Mouse (Mus musculus) lung, adult 18-20 months (tissue): ENCODE data around the gene Sorl1.

Source experiments
- DNase-seq, 2 experiments: peaks; one replicate each; pipeline ENCODE4 v3.0.0; 2022; ENCODE audit warnings: mixed read lengths in 2 of 2

The Sorl1 gene

DNA sequence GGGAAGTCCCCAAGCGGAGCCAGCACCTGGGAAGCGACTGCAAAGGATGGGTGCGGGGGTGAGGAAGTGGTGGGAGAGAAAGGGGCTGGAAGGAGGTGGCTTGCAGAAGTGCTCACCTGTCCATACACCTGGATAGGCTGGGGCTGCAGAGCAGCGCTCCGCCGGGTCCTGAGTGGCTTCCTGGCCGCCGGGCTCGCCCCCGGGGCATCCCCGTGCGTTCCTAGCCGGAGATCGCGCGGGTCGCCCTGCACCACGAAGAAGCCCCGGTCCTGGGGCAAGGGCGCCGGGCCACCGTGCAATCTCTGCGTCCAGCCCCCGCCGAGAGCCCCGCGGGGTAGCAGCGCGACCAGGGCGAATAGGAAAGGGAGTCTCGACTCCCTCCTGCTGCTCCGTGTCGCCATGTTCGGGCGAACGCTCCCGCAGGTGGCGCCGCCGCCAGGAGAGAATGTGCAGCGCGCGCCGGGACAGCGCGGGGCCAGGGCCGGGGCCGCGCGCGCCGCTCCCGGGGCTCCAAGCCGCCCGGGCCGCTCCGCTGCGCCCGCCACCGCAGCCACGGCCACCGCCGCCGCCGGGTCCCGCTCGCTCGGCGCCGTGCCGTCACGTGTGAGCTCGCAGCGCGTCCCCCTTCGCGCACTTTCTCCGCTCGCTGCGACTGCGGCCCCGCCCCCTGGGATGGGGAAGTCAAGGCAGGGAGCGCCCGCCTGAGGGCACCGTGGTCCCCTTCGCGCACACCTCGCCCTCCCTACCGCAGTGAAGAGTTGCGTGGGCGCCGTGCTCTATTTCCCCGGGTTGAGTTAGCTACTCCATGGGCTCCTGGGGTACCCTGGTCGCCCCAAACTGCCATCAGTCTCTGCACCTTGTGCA lies at the start of gene Sorl1:
Gene Sorl1, minus strand, starts transcription at position 585 of the 864 bp plus-strand sequence.
- peak; percentile 72 to 81 for DNase-seq

GRCm38 (mm10) chr9:42173781-42174180 lies 49.7 kb upstream of the Sorl1 start:
- DNase-seq: no peak

DNA sequence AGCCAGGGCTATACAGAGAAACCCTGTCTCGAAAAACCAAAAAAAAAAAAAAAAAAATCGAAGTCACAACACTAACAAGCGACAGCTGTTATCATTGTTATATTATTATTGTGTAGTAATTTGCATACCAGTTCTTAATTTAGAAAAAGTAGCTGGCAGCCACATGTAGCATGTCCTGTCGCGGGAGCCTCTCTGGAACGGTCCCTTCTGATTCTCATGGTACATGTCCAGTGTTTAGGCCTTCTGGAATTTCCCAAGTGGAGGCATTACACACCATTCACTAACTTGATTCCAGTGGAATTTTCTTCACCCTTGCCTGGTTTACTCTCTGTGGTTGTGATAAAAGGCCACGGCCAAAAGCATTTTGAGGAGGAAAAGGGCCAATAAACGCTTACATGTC lies 45.4 kb upstream of the Sorl1 start:
- no peak for DNase-seq

- no peak for DNase-seq
Observed at GRCm38 (mm10) chr9:42169025-42169424, 44.9 kb upstream of the Sorl1 start.

DNA sequence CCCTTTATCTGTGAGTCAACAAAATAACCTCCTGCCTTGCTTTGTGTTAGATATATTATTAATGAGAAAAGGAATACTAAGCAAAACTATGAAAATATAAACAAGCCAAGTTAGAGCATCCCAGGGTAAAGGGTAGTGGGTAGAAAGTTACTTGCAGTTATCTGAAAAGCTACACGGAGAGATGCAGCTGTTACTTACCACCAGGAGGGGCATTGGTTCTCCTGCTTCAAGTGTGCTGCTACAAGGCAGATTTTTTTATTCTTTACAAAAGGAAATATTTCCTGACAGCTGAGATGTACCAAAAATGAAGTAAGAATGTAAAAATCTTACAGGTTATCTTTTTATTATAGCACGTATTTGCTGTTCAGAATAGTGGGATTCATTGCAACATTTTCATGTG lies 40.8 kb upstream of the Sorl1 start:
- no peak for DNase-seq

DNA sequence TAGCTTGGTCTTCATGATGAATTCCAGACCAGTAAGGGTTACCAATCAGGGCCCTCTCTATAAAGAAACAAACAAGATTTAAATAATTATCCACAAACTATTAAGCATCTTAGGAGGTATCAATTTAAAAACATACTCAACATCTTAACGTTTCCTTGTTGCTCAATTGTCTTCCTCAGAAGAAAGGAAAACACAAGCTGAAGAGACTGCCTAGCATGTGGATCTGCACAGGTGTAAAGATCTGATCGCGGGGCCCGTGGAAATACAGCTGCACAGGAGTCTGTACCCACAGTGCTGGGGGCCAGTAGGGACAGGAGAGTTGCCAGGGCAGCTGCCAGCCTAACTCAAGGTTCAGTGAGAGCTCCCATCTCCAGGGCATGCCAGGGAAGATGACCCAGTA lies 38.9 kb upstream of the Sorl1 start:
- no peak for DNase-seq

GRCm38 (mm10) chr9:42159376-42159775 lies 35.3 kb upstream of the Sorl1 start:
- no peak for DNase-seq

DNA sequence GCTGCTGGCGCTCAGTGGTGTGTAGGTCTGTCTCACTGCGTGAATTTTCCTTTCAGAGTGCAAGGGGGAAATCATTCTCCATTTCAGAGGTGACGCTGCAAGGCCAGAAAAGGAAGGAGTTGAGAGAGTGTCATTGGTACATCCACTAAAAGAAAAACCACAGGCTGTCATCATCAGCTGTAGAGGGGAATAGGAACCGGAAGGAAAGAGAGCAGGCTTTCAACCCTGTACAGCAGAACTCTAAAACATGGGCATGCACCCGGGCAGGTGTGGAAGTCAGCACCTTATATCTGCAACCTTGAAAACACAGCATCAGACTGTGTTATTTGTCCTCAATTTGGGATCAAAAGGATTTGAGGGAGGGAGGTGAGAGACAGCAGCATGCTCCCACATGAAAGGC lies 34.6 kb upstream of the Sorl1 start:
- DNase-seq: no peak

DNA sequence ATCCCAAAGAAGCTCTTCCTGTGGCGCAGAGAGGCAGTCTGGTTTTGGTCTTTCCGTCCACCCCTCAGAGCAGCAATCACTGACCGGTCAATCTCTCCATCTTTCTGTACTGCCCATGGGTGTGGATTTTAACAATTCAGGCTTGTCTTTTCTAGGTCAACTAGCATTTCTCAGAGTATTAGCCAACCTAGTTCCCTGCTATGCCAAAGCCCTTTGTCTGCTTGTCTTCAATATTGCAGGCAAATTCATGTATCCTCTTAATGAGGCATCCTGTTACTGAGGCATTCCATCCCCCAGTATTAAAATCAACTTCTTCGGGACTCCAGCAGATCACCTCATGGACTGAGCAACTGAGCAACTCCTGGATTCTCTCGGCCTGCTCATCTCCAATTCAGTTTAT lies 33.9 kb upstream of the Sorl1 start:
- no peak for DNase-seq

- DNase-seq: no peak
Observed at GRCm38 (mm10) chr9:42156566-42156965, 32.5 kb upstream of the Sorl1 start.

- no peak for DNase-seq
Observed at GRCm38 (mm10) chr9:42154682-42155081, 30.6 kb upstream of the Sorl1 start.

GRCm38 (mm10) chr9:42148816-42149215 lies 24.7 kb upstream of the Sorl1 start:
- DNase-seq: no peak

DNA sequence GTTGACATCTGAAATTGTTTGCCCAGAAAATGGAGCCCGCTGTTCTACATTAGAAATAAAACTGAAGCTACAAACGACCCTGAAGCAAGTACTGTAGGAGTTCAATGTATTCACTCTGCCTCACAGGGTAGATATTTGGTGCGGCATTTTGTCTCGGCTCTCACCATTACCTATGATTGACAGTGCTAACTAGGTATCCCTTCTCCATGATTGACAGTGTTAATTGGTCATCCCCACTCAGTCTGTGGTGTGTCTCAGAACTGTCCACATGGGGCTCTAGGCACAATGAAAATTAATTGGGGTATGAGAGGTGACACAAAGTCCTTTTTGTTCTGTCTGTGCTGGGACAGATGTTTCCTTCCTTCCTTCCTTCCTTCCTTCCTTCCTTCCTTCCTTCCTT lies 23.9 kb upstream of the Sorl1 start:
- no peak for DNase-seq

GRCm38 (mm10) chr9:42146463-42146862 lies 22.4 kb upstream of the Sorl1 start:
- no peak for DNase-seq

- peak in 1 of 2 experiments; percentile 17 for DNase-seq
Observed at GRCm38 (mm10) chr9:42141549-42142210, 17.6 kb upstream of the Sorl1 start.

- no peak for DNase-seq
Observed at GRCm38 (mm10) chr9:42138248-42138858, 14.3 kb upstream of the Sorl1 start.

DNA sequence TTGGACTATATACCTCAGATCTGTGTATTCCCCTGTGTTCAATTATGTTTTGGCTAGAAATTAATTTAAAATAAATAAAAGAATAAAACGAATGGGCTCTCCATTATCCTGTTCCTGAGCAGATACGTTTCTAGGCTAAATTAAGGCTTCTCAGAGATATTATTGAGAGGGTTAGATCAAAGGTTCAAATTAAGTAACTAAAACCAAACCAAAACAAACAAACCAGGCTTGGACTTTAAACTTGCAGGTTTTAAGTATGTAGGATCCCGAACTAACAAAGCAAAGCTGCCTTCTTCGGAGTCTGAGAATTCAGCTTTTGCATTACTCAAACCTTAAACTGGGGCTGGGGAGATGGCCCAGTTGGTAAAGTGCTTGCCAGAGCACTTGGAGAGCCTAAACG lies 13.5 kb upstream of the Sorl1 start:
- DNase-seq: no peak

GRCm38 (mm10) chr9:42130793-42131760 lies 7.0 kb upstream of the Sorl1 start:
- no peak for DNase-seq

DNA sequence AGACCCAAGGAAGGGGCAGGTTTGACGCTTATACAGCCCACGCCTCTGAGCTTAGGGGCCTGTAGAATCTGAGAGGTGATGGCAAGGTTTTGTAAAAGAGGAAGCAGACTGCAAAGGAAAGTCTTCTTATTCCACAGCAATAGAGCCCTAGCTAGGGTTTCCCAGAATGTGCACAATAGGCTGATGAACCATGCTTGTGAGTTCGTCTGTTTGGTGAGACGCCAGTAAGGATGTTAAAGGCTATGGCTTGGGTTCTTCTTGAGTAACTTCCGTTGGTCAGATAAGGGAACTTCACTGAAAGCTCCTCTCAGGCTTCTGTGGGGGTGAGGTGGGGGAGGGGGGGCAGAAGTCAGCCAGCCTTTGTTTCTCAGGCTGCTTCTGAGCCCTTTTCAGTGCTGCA lies 3.9 kb upstream of the Sorl1 start:
- no peak for DNase-seq

DNA sequence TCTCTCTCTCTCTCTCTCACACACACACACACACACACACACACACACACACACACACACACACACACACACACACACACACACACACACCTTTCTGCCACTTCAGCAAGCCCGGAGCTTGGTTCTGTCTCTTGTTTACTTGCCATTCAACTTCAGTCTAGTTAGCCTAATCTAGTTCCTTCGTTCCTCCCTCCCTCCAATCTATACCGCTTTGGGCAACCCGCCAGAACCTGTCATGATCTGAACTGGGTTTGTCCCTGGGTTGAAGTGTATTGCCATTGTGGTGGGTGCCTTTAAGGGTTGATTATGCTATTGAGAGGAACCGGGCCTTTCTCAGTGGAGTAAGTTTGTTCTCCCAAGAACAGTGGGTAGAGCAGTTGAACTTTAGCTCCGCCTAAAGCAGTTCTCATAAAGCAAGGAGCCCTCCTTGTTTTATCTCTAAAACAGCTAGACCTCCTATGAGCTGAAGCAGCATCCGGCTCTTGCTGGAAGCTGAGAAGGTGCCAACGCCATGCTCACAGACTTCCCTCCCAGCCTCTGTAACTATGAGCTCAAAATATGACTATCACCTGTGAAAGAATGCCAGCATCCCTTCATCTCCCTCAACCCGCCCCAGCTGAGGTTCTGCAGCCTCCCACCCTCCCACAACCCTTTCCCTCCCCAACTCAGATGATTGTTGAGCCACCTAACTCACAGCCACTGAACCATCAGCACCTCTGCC lies 1.3 kb upstream of the Sorl1 start:
- no peak for DNase-seq

DNA sequence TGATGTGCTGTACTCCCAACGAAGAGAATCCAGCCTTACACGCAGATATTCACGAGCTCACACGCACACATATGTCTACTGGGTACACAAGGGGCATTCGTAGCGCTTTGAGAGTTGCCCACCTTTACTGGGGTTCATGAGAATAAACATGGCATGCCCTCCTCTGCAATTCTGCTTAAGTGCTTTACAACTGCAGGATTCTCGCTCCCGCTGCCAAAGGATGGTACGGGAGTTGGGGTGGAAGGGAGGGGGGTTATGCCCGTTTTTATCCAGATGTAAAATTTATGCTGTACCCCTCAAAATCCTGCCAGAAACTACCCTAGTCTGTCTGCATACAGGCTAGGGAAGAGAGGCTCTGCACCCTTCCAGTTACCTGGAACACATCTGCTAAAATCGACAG lies 893 bp downstream of the Sorl1 start:
- no peak for DNase-seq

DNA sequence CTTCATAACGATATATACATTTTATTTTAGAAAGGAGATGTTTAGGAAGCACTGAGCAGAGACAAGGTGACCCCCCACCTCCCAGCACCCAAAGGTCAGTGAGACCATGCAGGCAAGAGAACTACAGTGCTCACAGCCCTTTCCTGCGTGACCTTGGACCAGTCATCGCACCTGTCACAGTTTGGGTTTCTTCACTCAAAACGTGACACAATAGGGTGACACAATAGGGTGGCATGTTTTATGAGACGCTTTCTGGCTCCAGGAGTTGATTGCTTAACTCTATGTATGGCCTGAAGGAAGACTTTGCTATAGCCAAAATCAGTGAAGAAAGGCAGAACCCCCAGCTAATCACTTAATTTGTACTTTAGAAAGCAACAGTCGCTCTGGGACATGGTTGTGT lies 1.7 kb downstream of the Sorl1 start:
- DNase-seq: peak in 1 of 2 experiments; percentile 44
